Mouse (Mus musculus): Measurements from ENCODE around the gene Zfp691.

The Zfp691 gene

DNA sequence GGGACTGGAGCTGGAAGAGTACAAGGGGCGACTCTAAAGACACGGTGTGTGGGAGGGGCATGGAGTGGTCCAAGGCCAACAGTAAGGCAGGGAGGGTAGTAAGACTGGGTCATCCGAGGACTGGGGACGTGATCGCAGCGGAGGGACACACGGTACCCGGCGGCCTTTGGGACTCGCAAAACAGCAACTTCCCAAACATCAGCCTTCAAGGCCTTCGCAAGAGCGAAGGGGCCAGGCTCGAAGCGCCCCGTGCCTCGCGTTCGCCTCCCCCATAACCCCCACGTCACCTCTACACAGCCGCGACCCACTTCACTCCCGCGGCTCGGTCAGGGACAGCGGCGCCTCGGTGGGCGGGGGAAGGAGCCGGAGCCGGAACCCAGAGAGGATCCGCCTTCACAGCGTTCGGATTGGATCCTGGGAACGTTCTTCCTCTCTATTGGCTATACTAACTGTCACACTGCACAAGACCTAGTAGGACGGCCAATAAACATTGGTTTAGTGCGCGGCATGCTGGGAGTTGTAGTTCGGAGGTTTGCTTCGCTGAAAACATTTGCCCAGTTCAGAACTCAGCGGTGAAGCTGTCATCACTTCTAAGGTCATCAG lies at the start of gene Zfp691:
Gene Zfp691 (minus strand): TSS at position 345 of the 603 bp plus-strand sequence.
- DNase-seq, result peak; percentile 86 to 89

DNA sequence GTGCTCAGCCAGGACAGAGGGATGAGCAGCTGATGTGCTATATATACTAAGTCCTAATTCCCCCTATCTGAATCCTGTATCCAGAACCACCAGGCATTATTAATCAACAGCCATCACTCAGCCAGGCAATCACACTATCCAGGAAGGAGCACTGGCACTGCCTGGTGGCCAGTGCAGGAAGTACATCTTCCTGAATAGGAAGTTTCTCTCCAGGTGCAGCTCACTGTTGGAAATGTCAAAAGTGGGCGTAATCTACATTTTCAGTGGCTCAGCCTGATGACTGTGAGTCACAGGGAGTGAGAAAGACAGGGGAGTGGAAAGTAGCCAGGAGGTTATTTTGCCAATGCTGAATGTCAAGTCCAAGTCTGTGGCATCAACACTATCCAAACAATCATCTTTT lies 49.7 kb upstream of the Zfp691 start:
- DNase-seq, result peak in 1 of 2 experiments; percentile 21

DNA sequence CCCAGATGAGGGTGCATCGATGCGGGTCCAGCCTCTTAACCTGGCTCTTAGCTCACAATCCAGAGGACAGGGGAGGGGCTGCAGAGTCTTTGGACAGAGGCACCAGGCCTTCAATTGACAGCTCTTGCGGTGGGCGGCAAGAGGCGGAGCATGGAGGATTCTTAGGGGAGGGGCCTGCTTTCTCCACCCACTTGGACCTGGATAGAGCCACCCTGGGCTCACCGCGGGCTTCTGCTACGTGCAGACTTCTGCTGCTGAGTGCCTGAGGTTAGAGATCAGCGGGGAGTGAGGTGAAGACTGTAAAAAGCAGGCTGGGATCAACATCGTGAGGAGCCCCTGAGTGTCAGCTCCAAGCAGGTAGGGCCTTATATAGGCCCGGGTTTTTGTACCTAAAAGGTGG lies 44.2 kb upstream of the Zfp691 start, which contains the start of gene Tmem269:
Gene Tmem269 (minus strand): TSS at position 49 of the 400 bp plus-strand sequence.
- no peak for DNase-seq

DNA sequence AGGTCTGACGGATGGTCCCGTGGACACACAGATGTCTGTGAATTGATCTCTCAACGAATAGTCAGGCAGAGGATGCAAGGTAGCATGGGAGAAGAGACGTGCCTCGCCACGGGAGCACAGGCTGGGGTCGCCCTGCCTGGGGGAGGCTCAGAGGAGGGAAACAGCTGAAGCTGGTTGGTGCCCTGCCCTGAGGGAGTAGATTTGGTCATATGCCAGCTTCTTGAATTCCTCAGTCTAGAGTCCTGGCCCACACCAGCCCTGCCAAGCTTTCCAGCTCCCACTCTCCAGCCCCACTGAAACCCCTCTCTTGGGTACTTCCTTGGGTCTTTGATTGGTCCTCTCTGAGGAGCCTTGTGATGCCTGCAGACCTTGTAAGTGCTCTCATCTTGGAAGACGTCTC lies 42.7 kb upstream of the Zfp691 start:
- no peak for DNase-seq

DNA sequence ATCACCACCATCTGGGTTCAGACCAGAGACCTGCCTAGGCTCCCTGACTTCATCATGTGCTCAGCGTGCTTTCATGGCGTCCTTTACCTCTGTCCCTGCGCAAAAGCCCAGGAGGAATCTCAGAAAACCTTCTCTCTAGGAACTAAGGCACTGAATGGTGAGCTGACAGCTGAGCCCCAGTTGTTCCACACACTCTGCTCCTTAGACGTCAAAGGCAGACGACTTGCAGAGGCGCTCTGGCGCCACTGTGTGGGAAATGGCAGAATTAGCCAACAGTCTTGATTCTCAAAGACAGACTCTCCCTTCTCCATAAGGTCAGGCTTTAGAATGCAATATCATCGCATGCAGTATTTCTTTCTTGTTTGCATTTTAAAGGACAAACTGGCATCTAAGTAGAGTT lies 30.7 kb upstream of the Zfp691 start:
- DNase-seq, result peak; percentile 15 to 57

DNA sequence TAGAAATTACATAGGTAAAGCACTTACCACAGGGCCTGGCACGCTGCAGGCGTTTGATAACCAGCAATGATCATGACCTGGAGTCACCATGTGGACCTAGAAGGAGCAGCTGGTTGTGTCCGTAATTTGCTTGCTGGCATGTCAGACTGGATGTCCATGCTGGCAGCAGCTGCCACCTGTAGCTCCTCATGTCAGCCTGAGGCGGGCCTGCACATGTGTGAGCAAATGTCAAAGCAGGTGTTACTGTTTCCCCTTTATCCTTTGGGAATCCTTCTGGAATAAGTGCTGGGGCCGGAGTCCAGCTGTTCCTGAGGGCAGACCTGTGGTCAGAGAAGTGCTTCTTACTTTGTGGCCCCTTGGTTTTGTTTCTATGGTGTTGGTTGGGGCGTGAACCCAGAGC lies 24.1 kb upstream of the Zfp691 start:
- no peak for DNase-seq

DNA sequence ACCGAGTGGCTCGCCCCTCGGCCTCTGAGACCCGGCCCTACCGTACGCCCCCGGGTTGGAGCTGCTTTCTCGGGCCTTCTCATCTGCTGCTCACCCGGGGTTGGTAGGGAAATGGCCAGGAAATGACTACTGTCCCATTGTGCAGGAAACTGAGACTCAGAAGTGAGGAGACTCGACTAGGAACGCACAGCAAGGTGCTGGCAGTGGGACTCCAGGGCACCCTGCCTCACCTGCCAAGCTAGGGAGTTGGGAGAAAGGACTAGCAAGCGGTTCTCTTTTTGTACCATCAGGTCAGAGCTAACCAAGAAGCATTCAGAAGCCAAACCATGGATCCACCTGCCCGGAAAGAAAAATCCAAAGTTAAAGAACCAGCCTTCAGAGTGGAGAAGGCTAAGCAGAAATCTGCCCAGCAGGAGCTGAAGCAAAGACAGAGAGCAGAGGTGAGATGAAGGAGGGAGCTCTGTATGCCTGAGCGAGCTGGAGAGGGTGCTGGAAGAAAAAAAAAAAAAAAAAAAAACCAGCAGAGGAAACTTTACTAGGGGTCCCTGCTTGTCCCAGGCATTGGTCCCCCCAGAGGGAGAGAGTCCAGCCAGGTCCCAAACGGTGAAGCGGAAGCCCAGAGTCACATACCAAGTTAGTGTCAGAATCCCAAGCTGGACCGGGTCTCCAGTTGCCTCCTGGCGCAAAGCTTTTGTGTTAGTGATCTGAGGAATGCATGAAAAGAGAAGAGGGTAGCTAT lies 21.8 kb upstream of the Zfp691 start:
- DNase-seq, result no peak

DNA sequence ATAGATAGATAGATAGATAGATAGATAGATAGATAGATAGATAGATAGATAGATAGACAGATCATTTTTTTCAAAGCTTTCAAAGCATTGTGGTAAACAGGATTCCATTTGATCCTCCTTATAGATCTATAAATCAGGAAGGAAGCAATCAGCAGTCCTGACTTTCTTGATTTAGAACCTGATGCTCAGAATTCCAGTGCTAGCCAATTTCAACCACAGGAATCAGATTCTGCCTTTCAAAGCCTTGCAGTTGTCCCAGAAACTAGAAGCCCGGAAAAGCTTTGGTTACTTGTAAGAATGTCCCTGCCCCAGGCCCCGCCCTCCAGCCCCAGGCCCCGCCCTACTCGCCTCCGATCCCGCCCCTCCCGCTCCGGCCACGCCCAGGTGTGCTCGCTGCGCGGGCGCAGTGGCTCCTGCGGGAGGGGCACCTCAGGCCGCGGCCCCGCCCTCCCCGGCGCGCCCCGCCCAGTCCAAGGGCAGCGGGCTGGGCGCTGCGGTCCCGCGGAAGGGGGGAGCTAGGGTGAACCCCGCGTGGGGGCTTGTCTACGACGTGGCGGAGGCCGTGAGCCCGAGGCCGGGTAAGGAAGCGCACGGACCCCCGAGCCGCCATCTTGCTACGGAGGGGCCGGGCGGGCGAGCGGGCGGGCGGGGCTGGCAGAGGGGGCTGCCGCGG lies 21.1 kb upstream of the Zfp691 start, which contains the start of gene Svbp:
Gene Svbp (plus strand): TSS at position 398 of the 673 bp plus-strand sequence.
- DNase-seq, result peak; percentile 80 to 89

DNA sequence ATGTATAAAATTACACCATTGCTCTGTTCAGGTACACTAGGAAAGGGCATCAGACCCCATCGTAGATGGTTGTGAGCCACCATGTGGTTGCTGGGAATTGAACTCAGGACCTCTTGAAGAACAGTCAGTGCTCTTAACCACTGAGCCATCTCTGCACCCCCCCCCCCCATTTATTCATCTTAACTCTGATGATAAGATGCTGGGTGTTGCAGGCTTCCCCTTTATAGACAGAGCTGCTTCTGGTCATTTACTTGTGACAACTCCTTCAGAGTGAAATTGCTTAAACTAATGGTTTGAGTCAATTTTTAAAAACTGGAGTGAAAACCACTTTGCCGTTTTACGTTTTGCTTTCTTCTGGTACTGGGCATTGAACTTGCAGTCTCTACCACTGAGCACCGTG lies 18.8 kb upstream of the Zfp691 start:
- no peak for DNase-seq

DNA sequence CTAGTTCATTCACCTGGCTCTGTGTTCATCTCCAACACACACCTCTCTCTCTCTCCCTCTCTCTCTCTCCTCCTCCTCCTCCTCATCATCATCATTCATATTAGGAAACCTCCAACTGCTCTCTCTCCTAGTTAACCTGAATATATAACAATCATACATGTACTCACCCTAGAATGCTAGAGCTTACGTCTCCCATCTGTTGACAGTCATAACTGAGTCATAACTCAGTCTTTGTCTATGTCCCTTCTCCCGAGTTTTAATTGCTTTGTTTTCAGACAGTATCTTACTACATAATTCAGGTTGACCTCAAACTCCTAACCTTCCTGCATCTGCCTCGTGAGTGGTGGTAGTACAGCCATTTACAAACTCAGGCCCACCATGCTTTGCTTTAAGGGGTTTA lies 17.3 kb upstream of the Zfp691 start:
- DNase-seq, result no peak

DNA sequence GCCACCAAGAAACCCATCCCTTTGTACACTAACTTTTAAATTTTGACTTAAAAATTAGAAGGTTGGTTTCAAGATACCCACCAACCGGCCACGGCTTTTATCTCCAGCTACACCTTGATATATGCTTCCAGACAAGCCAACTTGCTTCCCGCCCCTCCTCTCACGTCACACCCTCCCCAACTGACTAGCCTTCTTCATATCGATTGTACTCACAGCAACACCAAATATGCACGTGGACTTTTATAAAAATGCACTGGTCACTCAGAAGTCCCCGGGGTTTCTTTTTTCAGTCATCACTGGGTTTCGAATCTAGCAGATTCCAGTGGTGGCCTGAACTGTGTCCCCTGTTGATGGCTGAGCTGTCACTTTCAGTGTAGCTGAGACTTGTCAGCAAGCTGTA lies 16.6 kb upstream of the Zfp691 start:
- no peak for DNase-seq

DNA sequence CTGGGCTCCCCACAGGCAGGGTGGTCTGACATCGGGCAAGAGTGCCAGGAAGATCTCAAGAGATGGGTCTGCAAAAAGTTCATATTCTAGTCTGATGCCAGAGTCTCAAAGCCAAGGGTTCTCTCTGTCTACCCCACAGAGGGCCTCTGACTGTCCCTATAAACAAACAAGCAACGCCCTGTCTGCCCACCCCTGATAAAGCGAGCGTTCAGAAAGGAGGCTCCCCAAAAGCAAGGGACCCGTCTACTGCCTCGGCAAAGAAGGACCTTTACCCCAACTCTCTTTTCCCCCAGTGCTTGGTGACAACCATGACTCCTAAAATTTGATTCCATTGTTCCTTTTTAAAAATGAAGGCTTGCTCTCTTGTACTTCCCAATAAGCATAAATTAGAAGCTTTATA lies 15.9 kb upstream of the Zfp691 start, which contains the start of gene Ermap:
Gene Ermap (minus strand): TSS at position 148 of the 400 bp plus-strand sequence.
- no peak for DNase-seq

DNA sequence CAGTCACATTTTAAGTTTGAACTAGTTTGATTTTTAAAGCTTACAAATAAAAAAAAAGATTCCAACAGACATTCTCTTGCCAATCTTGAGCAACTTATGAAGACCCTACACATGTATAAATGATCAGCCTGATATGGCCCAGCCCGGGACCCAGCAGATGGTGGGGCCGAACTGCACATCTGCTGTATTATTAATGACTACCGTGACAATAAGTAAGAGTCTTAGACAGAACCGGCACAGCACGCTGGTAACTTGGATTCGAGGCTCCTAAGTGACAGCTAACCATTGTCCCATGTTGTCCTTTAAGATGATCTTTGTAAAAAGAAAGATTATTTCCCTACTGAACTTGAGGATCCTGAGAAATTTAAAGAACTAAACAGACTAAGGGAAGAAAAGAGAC lies 15.4 kb upstream of the Zfp691 start:
- DNase-seq, result no peak

DNA sequence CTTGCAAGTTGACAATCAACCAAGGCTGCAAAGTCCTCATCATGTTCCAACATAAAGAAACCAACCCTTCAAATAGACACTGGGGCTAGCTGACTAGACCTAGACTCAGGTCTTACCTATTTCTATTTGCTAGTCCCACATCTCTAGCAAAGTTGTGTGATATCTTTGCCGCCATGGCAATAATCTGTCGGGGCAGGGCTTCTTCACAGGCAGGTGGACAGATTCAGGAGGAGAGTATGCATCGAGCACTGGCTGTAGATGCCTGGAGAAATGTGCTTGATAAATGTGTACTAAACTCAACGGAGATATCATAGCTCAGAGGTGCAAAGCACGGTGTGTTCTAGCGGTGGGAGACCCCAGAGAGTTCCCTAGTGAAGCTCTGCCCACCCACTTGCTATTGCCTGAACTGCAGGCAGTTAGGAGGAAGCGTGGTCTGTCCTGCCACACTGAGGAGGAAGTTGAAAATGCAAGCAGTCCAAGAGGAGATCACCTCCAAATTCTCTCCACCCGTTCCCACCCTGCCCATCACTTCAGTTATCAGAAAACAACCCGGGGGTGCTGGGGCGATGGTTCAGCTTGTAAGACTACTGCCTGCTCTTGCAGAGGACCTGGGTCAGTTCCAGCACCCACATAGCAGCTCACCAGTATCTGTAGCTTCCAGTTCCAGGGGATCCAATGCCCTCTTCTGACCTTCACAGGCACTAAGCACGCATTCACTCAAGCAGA lies 14.2 kb upstream of the Zfp691 start:
- DNase-seq, result no peak

DNA sequence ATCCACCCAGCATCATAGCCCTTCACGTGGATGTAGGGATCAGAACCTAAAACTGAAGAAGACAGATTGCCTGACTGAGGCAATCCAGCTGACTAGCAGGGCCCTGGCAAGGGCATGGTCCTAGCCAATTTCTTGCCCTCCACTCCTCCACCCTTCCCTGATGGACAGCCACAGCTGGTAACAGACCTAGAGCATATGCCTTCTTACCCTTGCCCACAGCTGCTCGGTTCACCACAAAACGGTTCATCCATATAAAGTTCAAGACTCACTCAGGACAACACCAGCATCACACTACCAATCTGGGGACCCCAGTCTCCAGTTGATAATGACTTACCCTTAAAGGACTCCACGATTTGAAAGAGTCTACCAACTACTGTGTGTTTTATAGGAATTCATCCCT lies 11.8 kb upstream of the Zfp691 start:
- DNase-seq, result no peak

DNA sequence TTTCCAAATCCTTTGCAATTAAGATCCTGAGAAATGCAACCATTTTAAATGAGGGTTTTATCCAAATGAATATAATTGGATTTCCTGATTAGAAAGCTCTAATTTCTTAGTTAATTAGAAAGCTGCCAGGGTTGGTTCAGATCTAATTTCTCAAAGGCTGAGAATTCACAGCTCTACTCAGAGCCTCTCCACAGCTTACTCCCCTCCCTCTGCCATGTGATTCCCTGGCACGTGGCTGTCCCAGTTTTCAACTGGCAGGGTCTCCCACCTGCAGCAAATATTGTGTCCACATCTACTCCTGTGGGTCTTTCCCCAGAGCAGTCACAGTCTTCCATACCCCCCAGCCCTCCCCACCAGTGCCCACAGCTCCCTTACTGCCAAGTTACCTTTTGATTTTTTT lies 9.5 kb upstream of the Zfp691 start:
- no peak for DNase-seq

DNA sequence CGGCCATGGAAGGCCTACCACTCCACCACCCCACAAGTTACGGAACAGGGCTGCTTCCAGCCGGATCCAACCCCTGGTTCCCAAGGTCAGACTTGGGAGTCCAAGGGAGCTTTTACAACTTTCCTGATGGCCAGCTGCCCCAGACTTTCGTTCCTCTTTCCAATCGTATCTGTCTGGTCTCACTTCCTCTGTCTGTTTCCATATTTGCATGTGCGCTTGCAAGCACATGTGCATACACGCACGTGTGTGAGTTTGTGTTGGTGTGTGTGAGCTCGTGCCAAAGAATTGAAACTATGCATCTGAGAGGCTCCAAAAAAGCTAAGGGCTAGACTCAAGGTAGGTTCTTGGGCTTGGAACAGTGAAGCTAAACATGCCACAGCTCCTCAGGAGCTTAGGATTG lies 7.5 kb upstream of the Zfp691 start:
- peak; percentile 27 to 28 for DNase-seq

DNA sequence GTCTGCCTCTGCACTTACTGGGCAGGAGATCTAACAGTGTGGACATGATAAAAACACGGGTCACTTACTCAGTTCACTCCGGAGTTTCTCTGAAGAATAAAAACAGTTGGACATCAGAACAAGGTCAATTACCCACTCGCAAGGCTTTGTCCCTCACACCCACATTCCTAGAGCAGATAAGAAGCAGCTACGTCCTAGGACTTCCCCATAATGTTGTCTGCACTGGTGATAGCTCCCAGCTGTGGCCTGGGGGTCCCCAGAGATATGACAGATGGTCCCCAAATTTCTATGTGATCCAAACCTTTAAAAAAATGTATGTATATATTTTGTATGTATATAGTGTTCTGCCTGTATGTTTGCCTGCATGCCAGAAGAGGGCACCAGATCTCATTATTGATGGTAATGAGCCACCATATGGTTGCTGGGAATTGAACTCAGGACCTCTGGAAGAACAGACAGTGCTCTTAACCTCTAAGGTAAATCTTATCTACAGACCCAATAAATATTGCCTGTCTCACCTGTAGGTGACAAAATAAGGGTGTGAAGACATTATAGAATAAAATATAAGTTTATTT lies 6.2 kb upstream of the Zfp691 start:
- no peak for DNase-seq

DNA sequence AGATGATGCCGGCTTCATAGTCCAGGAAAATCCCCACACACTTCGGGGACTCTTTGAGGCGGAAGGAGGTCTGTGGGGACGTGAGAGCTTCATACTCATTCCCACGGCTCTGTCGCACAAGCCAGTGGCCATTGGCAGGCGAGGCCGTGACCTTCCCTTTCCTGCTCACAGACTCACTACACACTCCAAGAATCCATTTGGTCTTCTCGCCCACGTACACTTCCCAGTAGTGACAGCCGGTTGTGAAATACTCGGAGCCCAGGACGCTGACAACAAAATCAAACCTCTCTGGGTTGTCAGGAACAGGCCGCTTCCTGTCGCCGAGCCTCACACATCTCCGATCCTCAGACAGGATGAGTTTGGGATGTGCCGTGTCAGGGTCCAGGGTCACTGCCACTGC lies 4.3 kb upstream of the Zfp691 start:
- no peak for DNase-seq

DNA sequence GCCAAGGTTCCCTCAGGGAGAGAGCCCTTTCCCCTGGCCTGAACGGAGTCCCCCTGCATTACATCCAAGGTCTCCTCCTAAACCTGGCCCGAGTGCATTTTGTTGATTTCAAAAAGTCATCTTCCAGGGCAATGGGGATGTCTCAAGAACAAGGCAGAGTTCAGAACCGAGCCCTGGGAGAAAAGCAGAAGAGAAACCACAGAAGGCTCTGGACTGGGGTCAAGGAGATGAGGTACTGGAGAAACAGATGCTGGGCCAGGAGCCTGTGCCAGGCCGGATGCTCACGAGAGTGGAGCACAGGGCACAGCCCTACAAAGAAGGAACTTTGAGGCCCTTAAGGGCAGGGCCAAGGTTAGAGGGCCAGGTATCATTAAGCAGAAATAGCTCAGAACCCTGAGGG lies 3.7 kb upstream of the Zfp691 start:
- no peak for DNase-seq

DNA sequence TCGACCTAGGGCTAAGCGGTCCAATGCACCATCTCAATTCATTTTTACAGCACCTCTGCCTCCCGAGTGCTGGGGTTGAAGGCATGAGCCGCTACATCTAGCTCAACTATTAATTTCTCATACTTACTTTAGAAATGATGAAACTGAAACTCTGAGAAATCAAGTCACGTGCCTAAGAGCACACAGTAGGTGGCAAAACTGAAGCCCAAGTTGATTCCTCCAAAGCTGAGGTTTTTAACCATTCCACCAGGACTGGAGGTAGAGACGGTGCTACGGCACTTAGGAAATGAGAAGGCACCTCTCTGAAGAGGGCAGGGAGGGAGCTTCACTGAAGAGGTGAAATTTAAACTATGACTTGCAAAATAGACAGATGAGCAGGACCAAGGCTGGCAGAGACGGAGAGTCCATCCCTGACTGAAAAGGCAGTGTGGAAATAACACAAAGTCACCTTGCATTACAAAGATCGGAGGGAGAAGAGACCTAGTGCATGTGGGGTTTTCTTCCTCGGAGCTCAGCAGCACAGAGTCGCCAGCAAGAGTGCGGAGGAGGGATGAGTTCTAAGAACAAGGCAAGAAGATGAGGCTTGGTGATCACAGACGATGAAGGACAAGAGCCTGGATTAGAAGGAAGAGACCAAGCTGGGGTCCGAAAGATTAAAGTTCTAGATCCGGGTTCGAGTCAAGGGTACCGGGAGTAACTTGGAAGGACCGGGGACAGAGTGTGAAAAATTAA lies 910 bp downstream of the Zfp691 start:
- DNase-seq, result peak in 1 of 2 experiments; percentile 21

DNA sequence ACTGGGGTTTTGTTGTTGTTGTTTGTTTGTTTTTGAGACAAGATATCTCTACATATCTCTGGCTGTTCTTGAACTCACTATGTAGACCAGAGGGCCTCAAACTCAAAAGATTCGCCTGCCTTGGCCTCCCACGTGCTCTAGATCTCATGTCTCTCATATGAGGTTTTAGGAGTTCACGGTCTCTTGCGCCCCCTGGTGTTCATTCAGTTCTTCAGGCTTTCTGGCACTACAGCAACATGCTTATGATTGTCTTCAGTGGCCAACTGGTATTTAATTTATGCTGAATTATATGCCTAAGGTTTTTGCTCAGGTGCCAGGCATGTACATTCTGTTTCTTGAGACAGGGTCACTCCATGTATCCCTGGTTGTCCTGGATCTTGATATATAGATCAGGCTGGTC lies 6.3 kb downstream of the Zfp691 start:
- DNase-seq, result peak; percentile 62 to 85
